Mouse (Mus musculus) C2C12 (cell line): ENCODE results near the gene Galnt17.

Experiments
- CTCF ChIP-seq: IDR thresholded peaks from one replicate; pipeline ENCODE4 v1.5.1; 2011; ENCODE audit not compliant: control insufficient read depth, insufficient read depth, insufficient read length
- FOSL1 ChIP-seq: IDR thresholded peaks from one replicate; pipeline ENCODE4 v1.8.0; 2011; ENCODE audit warnings: mild to moderate bottlenecking, low read length; ENCODE audit not compliant: poor library complexity, insufficient read depth, severe bottlenecking
- MAX ChIP-seq: IDR thresholded peaks from one replicate; pipeline ENCODE4 v1.6.1; 2011; ENCODE audit warnings: mild to moderate bottlenecking, control low read depth
- MYOD1 ChIP-seq: IDR thresholded peaks from one replicate; pipeline ENCODE4 v1.6.1; 2011; ENCODE audit warnings: low read depth; ENCODE audit not compliant: control insufficient read depth, insufficient read length
- USF1 ChIP-seq: IDR thresholded peaks from one replicate; pipeline ENCODE4 v1.6.1; 2011; ENCODE audit warnings: low read depth, mild to moderate bottlenecking, control low read depth, moderate library complexity

GRCm38 (mm10) chr5:131306908-131307655 is 1.2 kb downstream of the Galnt17 start:
- TF ChIP-seq USF1 = no peak
- TF ChIP-seq CTCF = no peak
- TF ChIP-seq FOSL1 = no peak
- TF ChIP-seq MAX = no peak
- no peak for TF ChIP-seq MYOD1
